Mouse (Mus musculus) liver, adult 2 months (tissue): ENCODE measurements around the gene Actr3b.
"Not testable (repeated sequence)": the region's sequence is repeated elsewhere in the genome, so short reads cannot be mapped to it uniquely, and the experiment has no call there.

Source experiments
- CTCF ChIP-seq: fragments of 200-500 bp; IDR thresholded peaks from 2 replicates; pipeline ENCODE4 v1.5.1; 2011; ENCODE audit warnings: low read depth, low read length, control low read depth
- POLR2A ChIP-seq: fragments of 200-500 bp; IDR thresholded peaks from 2 replicates; pipeline ENCODE4 v1.6.1; 2011; ENCODE audit warnings: low read length, control low read depth; ENCODE audit not compliant: insufficient read depth; ENCODE audit errors: extremely low read depth

DNA sequence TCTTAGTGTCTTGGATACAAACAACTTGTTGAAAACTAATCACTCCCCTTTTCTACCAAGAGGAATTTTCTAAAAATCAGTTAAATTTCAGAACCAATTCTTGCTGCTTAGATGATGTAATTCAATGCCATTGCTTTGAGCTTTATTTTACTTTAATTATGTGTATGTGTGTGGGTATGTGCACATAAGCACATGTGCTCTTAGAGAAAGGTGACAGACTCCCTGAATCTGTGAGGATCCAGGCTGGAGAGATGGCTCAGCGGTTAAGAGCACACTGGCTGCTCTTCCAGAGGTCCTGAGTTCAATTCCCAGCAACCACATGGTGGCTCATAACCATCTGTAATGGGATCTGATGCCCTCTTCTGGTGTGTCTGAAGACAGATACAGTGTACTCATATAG is 20.9 kb upstream of the Actr3b start:
- not testable (repeated sequence) for TF ChIP-seq CTCF, POLR2A
